Mouse (Mus musculus) stomach, embryonic 16.5 days (tissue): ENCODE measurements around the gene Itpkb. TPM values are rescaled to one million over a fixed set of nuclear protein-coding genes. Genes with fewer than 3 reads are reported as not detected.

Experiments used
- polyA plus RNA-seq: library from polyadenylated mRNA; unstranded; fragments of >200 nt; fragmentation: Nextera tagmentation; extraction: Ambion mirVana; gene quantifications from 2 replicates; pipeline ENCODE4 v1.2.1, GENCODE M21; 2015

Itpkb gene
- polyA plus RNA-seq, 1 experiment from 2014 or later, result 7.2 TPM

Other genes with a start within 250 kb of the Itpkb start
- 25.7 and 38.3 TPM in 2 replicates for gene Coq8a, start 130.9 kb upstream of the Itpkb start, polyA plus RNA-seq
- 17.4 and 20.7 TPM in 2 replicates for gene Psen2, start 67.0 kb upstream of the Itpkb start, polyA plus RNA-seq
- gene Stum, start 153.0 kb downstream of the Itpkb start, polyA plus RNA-seq, result 1.1 and 1.5 TPM in 2 replicates
- 105 and 116 TPM in 2 replicates for gene Parp1, start 238.4 kb downstream of the Itpkb start, polyA plus RNA-seq